8 mouse cellular contexts compared by ENCODE assay signal in genomic region chr2:181459673-181460621, GRCm38 (mm10). TPM values are rescaled to one million over a fixed set of nuclear protein-coding genes. Genes with fewer than 3 reads are reported as not detected.
A peak's percentile ranks its signal among the peaks of the same experiment; 100 is the strongest.
DNase-seq lines count a peak whose midpoint lies in the region; ATAC-seq and TF ChIP-seq lines count a peak whose summit lies in the region.

No protein-coding gene starts in this region.

- H3K9ac ChIP-seq in hindbrain, postnatal 0 days (replicated peaks; ENCODE audit: low read length): peak overlapping the region; percentile 91
- peak overlapping the region; percentile 47 for H3K9ac ChIP-seq in limb, embryonic 12.5 days (replicated peaks)
- H3K9ac ChIP-seq in midbrain, embryonic 12.5 days (replicated peaks): peak overlapping the region; percentile 95

- peak; percentile 36 for ATAC-seq in hindbrain, postnatal 0 days
- peak; percentile 48 for ATAC-seq in limb, embryonic 12.5 days (ENCODE audit: insufficient number of reproducible peaks, insufficient read depth, low FRiP score, low TSS enrichment, low read depth)
- ATAC-seq in midbrain, embryonic 12.5 days (ENCODE audit: low FRiP score, low read depth): peak; percentile 69

- 0 out of 2 replicates have a peak, but pooled peaks cover 14% of the 10 kb centered on the region for H3K4me1 ChIP-seq in hindbrain, postnatal 0 days (ENCODE audit: insufficient read depth, low read length)
- peaks cover 19% of the 10 kb centered on the region for H3K4me1 ChIP-seq in limb, embryonic 12.5 days (replicated peaks)
- peaks cover 33% of the 10 kb centered on the region for H3K4me1 ChIP-seq in midbrain, embryonic 12.5 days
- peaks cover 6% of the 10 kb centered on the region for H3K4me1 ChIP-seq in spleen, adult 2 months (ENCODE audit: control insufficient read depth, insufficient read depth, insufficient read length)

- under 1% methylated on average over 68 of the region's 71 CpGs for WGBS in hindbrain, postnatal 0 days
- WGBS in limb, embryonic 12.5 days: under 1% methylated on average over 71 of the region's 71 CpGs
- WGBS in midbrain, embryonic 12.5 days: under 1% methylated on average over 71 of the region's 71 CpGs
- 6% methylated on average over 71 of the region's 71 CpGs for WGBS in spleen, adult 2 months

- DNase-seq in heart, adult 11 months: peak; percentile 99
- no peak for DNase-seq in heart, adult 8-10 months (ENCODE audit: low spot score)
- DNase-seq in cerebellum, postnatal 36 days: peak; percentile 66 to 72
- peak; percentile 30 to 54 for DNase-seq in gastrocnemius, adult 8-10 months (ENCODE audit: low spot score in 2 of 2)
- DNase-seq in hindbrain, postnatal 0 days (ENCODE audit: low spot score): peak; percentile 63
- DNase-seq in spleen, adult 2 months (ENCODE audit: low read depth in 1 of 2, low spot score in 2 of 2): peak in 1 of 2 experiments; percentile 18

- peak overlapping the region; percentile 97 for H3K4me2 ChIP-seq in hindbrain, postnatal 0 days (ENCODE audit: low read depth, low read length)
- H3K4me2 ChIP-seq in limb, embryonic 12.5 days: peak overlapping the region; percentile 99
- peak overlapping the region; percentile 96 for H3K4me2 ChIP-seq in midbrain, embryonic 12.5 days (replicated peaks)

- TF ChIP-seq POLR2A in spleen, adult 2 months (IDR thresholded peaks at IDR 0.05; ENCODE audit: low read depth, low read length): no peak

- H3K27ac ChIP-seq in hindbrain, postnatal 0 days: peak overlapping the region; percentile 77; the same call in 1 of the 2 replicates
- H3K27ac ChIP-seq in limb, embryonic 12.5 days: no peak overlapping the region
- peak overlapping the region; percentile 46; the same call in 1 of the 2 replicates for H3K27ac ChIP-seq in midbrain, embryonic 12.5 days (replicated peaks)
- H3K27ac ChIP-seq in spleen, adult 2 months (ENCODE audit: insufficient read depth, low read length): peak overlapping the region; percentile 68

- no peak for TF ChIP-seq CTCF in hindbrain, postnatal 0 days (IDR thresholded peaks at IDR 0.05; ENCODE audit: low read depth)
- TF ChIP-seq CTCF in spleen, adult 2 months (IDR thresholded peaks at IDR 0.05; ENCODE audit: extremely low read depth, insufficient read depth, insufficient read length, insufficient replicate concordance): no peak

- H3K4me3 ChIP-seq in hindbrain, postnatal 0 days (ENCODE audit: low read length): peak overlapping the region; percentile 95
- peak overlapping the region; percentile 94 for H3K4me3 ChIP-seq in limb, embryonic 12.5 days (replicated peaks)
- H3K4me3 ChIP-seq in midbrain, embryonic 12.5 days: peak overlapping the region; percentile 97
- H3K4me3 ChIP-seq in spleen, adult 2 months (ENCODE audit: extremely low read depth, insufficient read depth, insufficient read length): peak overlapping the region; percentile 64

- H3K36me3 ChIP-seq in hindbrain, postnatal 0 days (ENCODE audit: insufficient read depth, low read length): no peaks in the 10 kb centered on the region
- no peaks in the 10 kb centered on the region for H3K36me3 ChIP-seq in limb, embryonic 12.5 days
- H3K36me3 ChIP-seq in midbrain, embryonic 12.5 days: no peaks in the 10 kb centered on the region
- H3K36me3 ChIP-seq in spleen, adult 2 months (ENCODE audit: control insufficient read depth, insufficient read depth, low read length): no peaks in the 10 kb centered on the region

- H3K9me3 ChIP-seq in hindbrain, postnatal 0 days (ENCODE audit: low read length): no peaks in the 10 kb centered on the region
- no peaks in the 10 kb centered on the region for H3K9me3 ChIP-seq in limb, embryonic 12.5 days
- no peaks in the 10 kb centered on the region for H3K9me3 ChIP-seq in midbrain, embryonic 12.5 days

- H3K27me3 ChIP-seq in hindbrain, postnatal 0 days (ENCODE audit: insufficient read depth, low read length): no peaks in the 10 kb centered on the region
- H3K27me3 ChIP-seq in limb, embryonic 12.5 days: peaks cover 57% of the 10 kb centered on the region
- peaks cover 49% of the 10 kb centered on the region for H3K27me3 ChIP-seq in midbrain, embryonic 12.5 days
- peaks cover 17% of the 10 kb centered on the region for H3K27me3 ChIP-seq in spleen, adult 2 months (ENCODE audit: control insufficient read depth, insufficient read depth, low read length)

RNA-seq across cellular contexts. Expression of gene Zbtb46, which starts 0.7 kb away (rescaled TPM):
- total RNA-seq in heart, adult 8-10 months (2022): 10 to 100 TPM in 2 of 4 experiments, 1 to 10 TPM in 2; 8.9 to 11.5 (median 10.5) TPM
- 1 to 10 TPM; 3.3 to 5.3 (median 4.1) TPM for total RNA-seq in gastrocnemius, adult 8-10 months (2022)
- 29.0 and 33.0 TPM in 2 replicates for total RNA-seq in hindbrain, postnatal 0 days (2014; rRNA removed)
- 17.0 and 19.2 TPM in 2 replicates for polyA plus RNA-seq in hindbrain, postnatal 0 days (2015; fragmentation: Nextera tagmentation; extraction: Ambion mirVana)
- 8.3 and 9.1 TPM in 2 replicates for polyA plus RNA-seq in limb, embryonic 12.5 days (2016; fragmentation: Nextera tagmentation; extraction: Ambion mirVana)
- 22.2 and 24.6 TPM in 2 replicates for polyA plus RNA-seq in midbrain, embryonic 12.5 days (2016; fragmentation: Nextera tagmentation; extraction: Ambion mirVana)
- 9.6 and 10.9 TPM in 2 replicates for polyA plus RNA-seq in spleen, adult 2 months (2012; rRNA removed)

RNA-seq across cellular contexts. Expression of gene Abhd16b, which starts 33.1 kb away (rescaled TPM):
- total RNA-seq in heart, adult 8-10 months (2022): not detected
- not detected for total RNA-seq in gastrocnemius, adult 8-10 months (2022)
- total RNA-seq in hindbrain, postnatal 0 days (2014; rRNA removed): not detected in 2 replicates
- polyA plus RNA-seq in hindbrain, postnatal 0 days (2015; fragmentation: Nextera tagmentation; extraction: Ambion mirVana): 0.08 TPM in 1 of 2 replicates, not detected in the other
- polyA plus RNA-seq in limb, embryonic 12.5 days (2016; fragmentation: Nextera tagmentation; extraction: Ambion mirVana): not detected in 2 replicates
- not detected in 2 replicates for polyA plus RNA-seq in midbrain, embryonic 12.5 days (2016; fragmentation: Nextera tagmentation; extraction: Ambion mirVana)
- 0.15 and 0.36 TPM in 2 replicates for polyA plus RNA-seq in spleen, adult 2 months (2012; rRNA removed)

RNA-seq across cellular contexts. Expression of gene Tpd52l2, which starts 37.0 kb away (rescaled TPM):
- 10 to 100 TPM; 65.6 to 72.6 (median 66.5) TPM for total RNA-seq in heart, adult 8-10 months (2022)
- 10 to 100 TPM; 43.7 to 49.1 (median 45.8) TPM for total RNA-seq in gastrocnemius, adult 8-10 months (2022)
- 52.2 and 92.5 TPM in 2 replicates for total RNA-seq in hindbrain, postnatal 0 days (2014; rRNA removed)
- polyA plus RNA-seq in hindbrain, postnatal 0 days (2015; fragmentation: Nextera tagmentation; extraction: Ambion mirVana): 127 and 128 TPM in 2 replicates
- 151 and 165 TPM in 2 replicates for polyA plus RNA-seq in limb, embryonic 12.5 days (2016; fragmentation: Nextera tagmentation; extraction: Ambion mirVana)
- polyA plus RNA-seq in midbrain, embryonic 12.5 days (2016; fragmentation: Nextera tagmentation; extraction: Ambion mirVana): 122 and 135 TPM in 2 replicates
- 17.5 and 18.8 TPM in 2 replicates for polyA plus RNA-seq in spleen, adult 2 months (2012; rRNA removed)
